Mouse (Mus musculus) leukemia stem cell, adult 10-12 weeks (primary cell): ENCODE results near the gene Brd3. TPM values are rescaled to one million over a fixed set of nuclear protein-coding genes. Genes with fewer than 3 reads are reported as not detected.

ENCODE experiments used
- polyA plus RNA-seq: library from polyadenylated mRNA; stranded (reverse); fragments of >175 nt; gene quantifications from 2 replicates; pipeline ENCODE4 v1.2.3, GENCODE M21; 2012; ENCODE audit warnings: low replicate concordance

The Brd3 gene
- 71.1 and 125 TPM in 2 replicates for polyA plus RNA-seq

DNA sequence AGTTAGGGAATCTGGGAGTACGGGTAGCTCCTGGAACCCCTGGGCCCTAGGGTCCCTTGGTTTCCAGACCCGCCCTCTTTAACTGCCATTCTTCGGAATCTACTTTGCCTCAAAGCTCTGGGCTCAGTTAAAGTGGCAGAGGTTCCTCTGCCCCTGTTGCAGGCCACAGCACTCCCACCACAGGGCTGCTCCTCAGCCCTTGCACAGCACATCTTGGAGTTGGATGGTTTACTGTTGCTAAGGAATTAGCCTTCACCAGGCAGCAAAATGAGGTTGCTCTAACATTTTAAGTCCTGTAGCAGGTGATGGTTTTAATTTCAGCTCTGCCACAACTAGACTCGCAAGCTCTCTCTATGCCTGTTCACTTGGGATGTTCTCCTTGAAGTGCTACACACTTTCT, at the start of gene Brd3:
Brd3 (minus strand) TSS at position 101 of the 400 bp plus-strand sequence.

DNA sequence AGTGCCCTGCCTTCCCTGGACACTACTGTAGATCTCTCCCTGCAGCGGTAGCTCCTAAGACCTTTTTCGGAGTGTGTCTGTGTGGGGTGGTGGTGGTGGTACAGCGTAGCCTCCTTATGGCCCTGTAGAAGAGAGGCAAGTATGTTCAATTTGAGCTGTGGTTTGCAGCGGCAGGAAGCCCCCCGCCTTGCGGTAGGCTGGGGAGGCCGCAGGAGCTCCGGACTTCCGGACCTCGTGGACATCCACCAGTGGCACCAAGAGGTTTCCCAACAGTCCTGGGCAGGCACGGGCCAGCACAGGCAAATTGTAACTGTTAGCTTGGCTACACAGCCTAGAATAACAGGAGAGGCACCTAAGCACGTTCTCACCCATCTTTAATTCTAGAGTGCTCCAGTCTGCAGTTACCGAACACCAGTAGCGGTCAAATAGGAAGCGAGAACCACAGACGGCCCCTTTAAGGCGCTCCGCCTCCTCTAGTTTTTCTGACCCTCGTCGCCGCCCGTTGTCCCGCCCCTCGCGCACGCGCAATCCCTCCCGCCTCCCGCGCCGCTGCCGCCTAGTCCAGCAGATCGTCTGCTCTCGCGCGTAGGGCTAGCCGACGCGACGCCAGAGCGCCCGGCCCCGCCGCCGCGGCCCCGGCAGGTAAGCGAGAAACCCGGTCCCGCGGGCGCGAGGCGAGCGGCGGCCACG, 7.3 kb upstream of the Brd3 start, which contains the start of gene Wdr5:
Wdr5 (plus strand) TSS at position 519 of the 690 bp plus-strand sequence.

DNA sequence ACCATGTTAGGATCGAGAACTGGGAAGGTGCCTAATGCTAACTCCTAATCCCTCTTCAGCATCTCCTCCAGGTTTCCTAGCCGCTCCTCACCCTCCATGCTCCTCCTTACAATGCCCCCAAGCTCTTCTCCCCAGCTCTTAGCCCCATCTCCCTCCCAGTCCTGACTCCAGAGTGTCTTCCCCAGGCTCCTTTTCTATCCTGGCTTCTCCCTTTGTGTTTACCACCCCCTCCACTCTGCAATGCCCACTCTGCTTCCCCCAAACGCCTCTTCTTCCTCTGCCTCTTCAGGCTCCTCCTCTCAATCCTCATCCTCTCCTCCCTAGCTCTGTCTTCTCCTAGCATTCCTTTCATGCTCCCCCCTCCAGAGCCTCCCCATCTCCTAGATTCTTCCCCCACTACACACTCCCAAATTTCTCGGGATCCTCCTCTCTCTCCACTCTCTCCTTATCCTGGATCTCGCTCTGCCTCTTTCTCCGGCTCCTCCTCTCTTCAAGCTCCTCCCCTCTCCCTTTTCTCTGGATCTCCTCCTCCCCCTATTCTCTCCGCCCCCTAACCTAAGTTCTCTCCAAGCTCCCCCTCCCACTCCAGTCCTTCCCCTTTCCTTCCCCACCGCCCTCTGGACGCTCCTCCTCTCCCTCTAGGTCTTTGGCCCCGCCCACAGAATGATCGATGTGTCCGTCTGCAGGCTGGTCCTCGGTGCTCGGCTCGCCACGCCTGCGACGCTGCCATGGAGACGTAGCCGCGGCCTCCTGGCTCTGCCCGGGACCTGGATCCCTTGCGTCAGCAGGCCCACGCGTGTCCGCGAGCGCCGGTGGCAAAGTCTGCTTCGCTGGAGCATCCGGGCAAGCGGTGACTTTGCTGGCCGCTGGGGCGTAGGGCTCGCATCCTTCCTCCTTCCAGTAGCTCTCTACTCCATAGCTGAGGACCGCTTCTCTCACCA, 65.4 kb downstream of the Brd3 start, which contains the start of gene Brd3os:
Brd3os (plus strand) TSS at position 558 of the 941 bp plus-strand sequence.

DNA sequence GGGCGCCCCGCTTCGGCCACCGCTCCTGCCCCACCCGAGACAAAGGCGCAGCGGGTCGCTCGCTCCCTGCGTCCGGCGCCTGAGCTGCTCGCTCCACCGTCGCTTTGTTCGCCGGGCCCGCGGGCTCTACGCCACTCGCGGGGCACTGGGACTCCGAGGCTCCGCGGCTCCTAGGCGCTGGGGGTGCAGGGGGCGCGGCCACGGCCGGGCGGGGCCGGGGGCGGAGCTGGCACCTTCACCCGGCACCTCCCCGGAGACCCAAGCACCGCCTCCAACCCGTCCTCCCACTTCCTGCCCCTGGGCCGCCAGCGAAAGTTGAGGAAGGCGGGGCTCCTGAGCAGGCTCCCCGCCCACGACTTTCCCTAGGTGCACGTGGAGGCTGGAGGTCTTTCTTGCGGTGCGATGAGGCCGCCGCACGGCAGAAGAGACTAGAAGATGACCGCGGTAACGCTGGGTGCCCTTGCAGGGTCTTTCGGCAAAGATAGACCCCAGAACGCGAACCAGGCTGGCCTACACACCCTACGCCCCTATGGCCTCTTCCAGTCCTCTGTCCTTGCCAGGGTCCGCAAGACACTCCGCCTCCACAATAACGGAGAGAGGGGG, 80.5 kb downstream of the Brd3 start, which contains the start of gene Vav2:
Vav2 (minus strand) TSS at position 179 of the 603 bp plus-strand sequence.

Other genes starting within 250 kb of the Brd3 start
- 31.0 and 31.7 TPM in 2 replicates for gene Vav2, start 80.6 kb downstream of the Brd3 start, polyA plus RNA-seq
- 1.1 and 3.0 TPM in 2 replicates for gene Brd3os, start 65.3 kb downstream of the Brd3 start, polyA plus RNA-seq
- gene Wdr5, start 7.5 kb upstream of the Brd3 start, polyA plus RNA-seq, result 56.8 and 66.0 TPM in 2 replicates
- 24.8 and 32.8 TPM in 2 replicates for gene Rxra, start 168.8 kb upstream of the Brd3 start, polyA plus RNA-seq